Mouse (Mus musculus) cerebellum, adult 2 months (tissue): ENCODE data around the gene Zswim4.

Source experiments
- CTCF ChIP-seq: fragments of 200-500 bp; IDR thresholded peaks from 2 replicates; pipeline ENCODE4 v1.5.1; 2011; ENCODE audit warnings: low read depth, mild to moderate bottlenecking, control low read depth, low read length, moderate library complexity, borderline replicate concordance; ENCODE audit not compliant: insufficient read depth
- POLR2A ChIP-seq: fragments of 200-500 bp; IDR thresholded peaks from 2 replicates; pipeline ENCODE4 v1.6.1; 2011; ENCODE audit warnings: low read length, control low read depth, borderline replicate concordance; ENCODE audit not compliant: insufficient read depth

DNA sequence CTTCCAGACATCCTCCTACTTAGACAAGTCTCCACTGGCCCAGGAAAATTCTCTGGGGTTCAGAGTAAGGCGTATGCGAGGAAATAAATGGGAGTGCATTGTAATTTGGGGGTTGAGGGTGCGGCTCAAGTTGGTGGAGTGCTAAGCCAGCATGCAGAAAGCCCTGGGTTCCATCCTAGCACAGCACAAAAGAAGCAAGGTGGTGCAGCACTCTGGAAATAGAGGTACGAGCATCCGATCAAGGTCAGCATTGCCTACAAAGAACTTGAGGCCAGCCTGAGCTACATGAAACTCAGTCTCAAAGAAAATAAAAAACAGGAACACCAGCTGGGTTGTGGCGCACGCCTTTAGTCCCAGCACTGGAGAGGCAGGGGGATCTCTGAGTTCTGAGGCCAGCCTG, 51.7 kb downstream of the Zswim4 start, which contains the start of gene Nanos3:
- TF ChIP-seq CTCF (no peak), POLR2A (no peak)
